Mouse (Mus musculus): ENCODE data around the gene Sulf2. TPM values are rescaled to one million over a fixed set of nuclear protein-coding genes. Genes with fewer than 3 reads are reported as not detected.
A peak's percentile ranks its signal among the peaks of the same experiment; 100 is the strongest.

Sulf2 gene
- polyA plus RNA-seq, 1 experiment from 2014 or later: 87.6 TPM

- H3K9ac ChIP-seq (ENCODE audit: low read length): no peak overlapping the region
- ATAC-seq (ENCODE audit: low FRiP score): no peak
- DNase-seq (ENCODE audit: low spot score, missing footprints): no peak
- no peak overlapping the region for H3K4me3 ChIP-seq (ENCODE audit: low read depth, low read length)
- H3K4me1 ChIP-seq (ENCODE audit: control insufficient read depth, insufficient read depth, low read length): peaks cover 3% of the 10 kb centered on the region; the same call in 1 of the 2 replicates
- no peak overlapping the region for H3K27ac ChIP-seq (ENCODE audit: low read depth, low read length)
- H3K27me3 ChIP-seq (ENCODE audit: control insufficient read depth, insufficient read depth, low read length): no peaks in the 10 kb centered on the region
- no peaks in the 10 kb centered on the region for H3K9me3 ChIP-seq (ENCODE audit: control insufficient read depth, low read length)
- H3K36me3 ChIP-seq (ENCODE audit: control insufficient read depth, insufficient read depth, low read length): no peaks in the 10 kb centered on the region
- H3K4me2 ChIP-seq: no peak overlapping the region
- WGBS: 96% methylated on average over 1 of the region's 1 CpGs
Measured at GRCm38 (mm10) chr2:166042542-166042941, 112.9 kb downstream of the Sulf2 start.

DNA sequence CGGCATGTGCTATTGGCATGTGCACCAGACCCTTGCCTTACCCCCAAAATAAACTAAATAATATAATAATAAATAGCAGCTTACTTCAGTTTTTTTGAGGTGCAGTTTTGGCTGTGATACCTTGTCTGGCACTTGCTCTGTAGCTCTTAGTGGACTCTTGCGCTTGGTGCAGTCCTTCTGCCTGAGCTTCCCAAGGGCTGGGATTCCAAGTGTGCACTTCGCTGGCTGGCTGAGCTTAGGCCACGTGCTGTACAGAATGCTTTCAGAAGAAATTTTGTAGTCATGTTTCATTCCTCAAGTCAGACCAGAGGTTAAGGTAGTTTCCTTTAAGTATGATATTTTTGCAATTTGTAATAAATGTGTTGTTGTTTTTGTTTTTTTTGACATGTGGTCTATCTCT, 115.8 kb downstream of the Sulf2 start:
- Histone ChIP-seq H3K4me1 (ENCODE audit: control insufficient read depth, insufficient read depth, low read length) (peaks cover 3% of the 10 kb centered on the region; the same call in 1 of the 2 replicates), H3K36me3 (ENCODE audit: control insufficient read depth, insufficient read depth, low read length) (no peaks in the 10 kb centered on the region), H3K9me3 (ENCODE audit: control insufficient read depth, low read length) (no peaks in the 10 kb centered on the region), H3K9ac (ENCODE audit: low read length) (no peak overlapping the region), H3K4me3 (ENCODE audit: low read depth, low read length) (no peak overlapping the region), H3K27ac (ENCODE audit: low read depth, low read length) (no peak overlapping the region), H3K4me2 (no peak overlapping the region), H3K27me3 (ENCODE audit: control insufficient read depth, insufficient read depth, low read length) (no peaks in the 10 kb centered on the region)
- ATAC-seq (ENCODE audit: low FRiP score): no peak
- DNase-seq (ENCODE audit: low spot score, missing footprints): no peak
- WGBS: 90% methylated on average over 4 of the region's 4 CpGs

- no peaks in the 10 kb centered on the region for H3K36me3 ChIP-seq (ENCODE audit: control insufficient read depth, insufficient read depth, low read length)
- H3K27me3 ChIP-seq (ENCODE audit: control insufficient read depth, insufficient read depth, low read length): no peaks in the 10 kb centered on the region
- H3K9me3 ChIP-seq (ENCODE audit: control insufficient read depth, low read length): no peaks in the 10 kb centered on the region
- H3K4me2 ChIP-seq: no peak overlapping the region
- no peak for DNase-seq (ENCODE audit: low spot score, missing footprints)
- ATAC-seq (ENCODE audit: low FRiP score): no peak
- no peak overlapping the region for H3K4me3 ChIP-seq (ENCODE audit: low read depth, low read length)
- H3K4me1 ChIP-seq (ENCODE audit: control insufficient read depth, insufficient read depth, low read length): peaks cover 11% of the 10 kb centered on the region
- H3K27ac ChIP-seq (ENCODE audit: low read depth, low read length): no peak overlapping the region
- H3K9ac ChIP-seq (ENCODE audit: low read length): no peak overlapping the region
- WGBS: 60% methylated on average over 3 of the region's 3 CpGs
Measured at GRCm38 (mm10) chr2:166035725-166036124, 119.7 kb downstream of the Sulf2 start.

- no peaks in the 10 kb centered on the region for H3K27me3 ChIP-seq (ENCODE audit: control insufficient read depth, insufficient read depth, low read length)
- no peaks in the 10 kb centered on the region for H3K9me3 ChIP-seq (ENCODE audit: control insufficient read depth, low read length)
- no peaks in the 10 kb centered on the region for H3K36me3 ChIP-seq (ENCODE audit: control insufficient read depth, insufficient read depth, low read length)
- no peak overlapping the region for H3K27ac ChIP-seq (ENCODE audit: low read depth, low read length)
- no peak overlapping the region for H3K4me2 ChIP-seq
- ATAC-seq (ENCODE audit: low FRiP score): no peak
- peaks cover 18% of the 10 kb centered on the region for H3K4me1 ChIP-seq (ENCODE audit: control insufficient read depth, insufficient read depth, low read length)
- no peak overlapping the region for H3K9ac ChIP-seq (ENCODE audit: low read length)
- 81% methylated on average over 3 of the region's 3 CpGs for WGBS
- no peak overlapping the region for H3K4me3 ChIP-seq (ENCODE audit: low read depth, low read length)
- no peak for DNase-seq (ENCODE audit: low spot score, missing footprints)
Measured at GRCm38 (mm10) chr2:166034967-166035490, 120.4 kb downstream of the Sulf2 start.

DNA sequence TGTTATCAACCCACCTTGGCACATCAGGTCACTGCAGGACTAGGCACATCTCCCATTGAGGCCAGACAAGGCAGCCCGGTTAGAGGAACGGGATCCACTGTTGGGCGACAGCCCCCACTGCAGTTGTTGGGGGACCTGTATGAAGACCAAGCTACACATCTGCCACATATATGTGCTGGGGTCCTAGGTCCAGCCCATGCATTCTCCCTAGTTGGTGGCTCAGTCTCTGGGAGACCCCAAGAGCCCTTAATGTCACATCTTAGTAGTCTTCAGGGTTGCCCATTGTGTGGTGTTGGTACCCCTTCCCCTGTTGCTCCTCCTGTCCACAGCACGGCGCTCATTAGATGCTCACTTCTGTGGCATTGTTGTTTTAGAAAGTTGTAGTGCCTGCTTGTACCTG, 122.8 kb downstream of the Sulf2 start:
- no peak overlapping the region for H3K27ac ChIP-seq (ENCODE audit: low read depth, low read length)
- whole genome bisulfite sequencing: 90% methylated on average over 5 of the region's 5 CpGs
- no peak for DNase-seq (ENCODE audit: low spot score, missing footprints)

DNA sequence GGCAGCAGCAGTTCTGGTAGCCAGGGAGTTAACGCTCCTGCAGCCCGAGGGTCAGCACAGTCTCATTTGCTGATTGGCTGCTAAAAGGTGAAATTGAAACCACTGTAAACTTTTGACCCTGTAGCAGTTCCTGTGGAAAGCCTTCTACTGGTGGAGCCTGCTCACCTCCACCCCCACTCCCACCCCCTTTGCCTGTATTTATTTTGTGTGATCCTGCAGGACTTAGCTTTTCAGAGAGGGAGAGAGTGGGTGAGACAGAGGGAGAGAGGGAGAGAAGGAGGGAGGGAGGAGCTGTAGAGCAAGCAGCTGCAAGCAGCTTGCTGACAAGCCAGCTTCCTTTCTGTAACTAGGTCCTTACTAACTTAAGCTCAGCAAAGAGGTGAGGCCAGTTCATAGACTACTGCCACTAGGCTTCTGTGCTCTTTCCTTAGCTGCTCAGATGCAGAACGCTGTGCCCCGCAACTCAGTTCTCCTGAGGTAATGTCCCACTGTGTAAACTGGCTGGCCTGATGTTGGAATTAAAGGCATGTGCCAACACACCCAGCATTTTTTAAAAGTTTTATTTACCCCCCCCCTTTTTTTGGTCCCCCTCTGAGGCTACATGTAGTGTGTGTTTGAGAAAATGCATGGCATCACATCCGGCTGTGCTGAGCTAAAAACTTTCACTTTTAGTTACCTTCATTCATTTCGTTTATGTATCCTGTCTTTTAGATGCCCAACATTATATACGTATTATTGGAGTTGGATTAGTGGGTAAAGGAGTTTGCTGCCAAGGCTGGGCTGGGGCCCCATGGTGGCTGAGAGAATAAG, 124.1 kb downstream of the Sulf2 start:
- 38% methylated on average over 7 of the region's 7 CpGs for WGBS
- Histone ChIP-seq H3K27me3 (ENCODE audit: control insufficient read depth, insufficient read depth, low read length) (no peaks in the 10 kb centered on the region), H3K4me3 (ENCODE audit: low read depth, low read length) (no peak overlapping the region), H3K36me3 (ENCODE audit: control insufficient read depth, insufficient read depth, low read length) (no peaks in the 10 kb centered on the region), H3K4me1 (ENCODE audit: control insufficient read depth, insufficient read depth, low read length) (peaks cover 21% of the 10 kb centered on the region), H3K9ac (ENCODE audit: low read length) (peak overlapping the region; percentile 30; the same call in 1 of the 2 replicates), H3K27ac (ENCODE audit: low read depth, low read length) (peak overlapping the region; percentile 48), H3K4me2 (peak overlapping the region; percentile 30), H3K9me3 (ENCODE audit: control insufficient read depth, low read length) (no peaks in the 10 kb centered on the region)
- DNase-seq (ENCODE audit: low spot score, missing footprints) (peak; percentile 91), ATAC-seq (ENCODE audit: low FRiP score) (0 out of 2 replicates have a peak, but pooled peaks have one; percentile 54)

More for the DNA sequence above, 122.8 kb downstream of the Sulf2 start:
- H3K9me3 ChIP-seq (ENCODE audit: control insufficient read depth, low read length): no peaks in the 10 kb centered on the region
- no peak overlapping the region for H3K4me2 ChIP-seq
- no peaks in the 10 kb centered on the region for H3K27me3 ChIP-seq (ENCODE audit: control insufficient read depth, insufficient read depth, low read length)
- ATAC-seq (ENCODE audit: low FRiP score): no peak
- H3K4me3 ChIP-seq (ENCODE audit: low read depth, low read length): no peak overlapping the region
- H3K36me3 ChIP-seq (ENCODE audit: control insufficient read depth, insufficient read depth, low read length): no peaks in the 10 kb centered on the region
- H3K9ac ChIP-seq (ENCODE audit: low read length): no peak overlapping the region
- H3K4me1 ChIP-seq (ENCODE audit: control insufficient read depth, insufficient read depth, low read length): peaks cover 21% of the 10 kb centered on the region

- ATAC-seq (ENCODE audit: low FRiP score) (no peak), DNase-seq (ENCODE audit: low spot score, missing footprints) (peak; percentile 88)
- Histone ChIP-seq H3K9me3 (ENCODE audit: control insufficient read depth, low read length) (no peaks in the 10 kb centered on the region), H3K9ac (ENCODE audit: low read length) (peak overlapping the region; percentile 30; the same call in 1 of the 2 replicates), H3K4me3 (ENCODE audit: low read depth, low read length) (no peak overlapping the region), H3K27me3 (ENCODE audit: control insufficient read depth, insufficient read depth, low read length) (no peaks in the 10 kb centered on the region), H3K4me1 (ENCODE audit: control insufficient read depth, insufficient read depth, low read length) (peaks cover 21% of the 10 kb centered on the region), H3K36me3 (ENCODE audit: control insufficient read depth, insufficient read depth, low read length) (no peaks in the 10 kb centered on the region), H3K4me2 (peak overlapping the region; percentile 30), H3K27ac (ENCODE audit: low read depth, low read length) (peak overlapping the region; percentile 3; the same call in 1 of the 2 replicates)
- WGBS: 14% methylated on average over 13 of the region's 13 CpGs
Measured at GRCm38 (mm10) chr2:166030256-166030995, 125.0 kb downstream of the Sulf2 start.

- DNase-seq (ENCODE audit: low spot score, missing footprints): no peak
- Histone ChIP-seq H3K27ac (ENCODE audit: low read depth, low read length) (no peak overlapping the region), H3K4me3 (ENCODE audit: low read depth, low read length) (no peak overlapping the region), H3K4me1 (ENCODE audit: control insufficient read depth, insufficient read depth, low read length) (peaks cover 21% of the 10 kb centered on the region), H3K27me3 (ENCODE audit: control insufficient read depth, insufficient read depth, low read length) (no peaks in the 10 kb centered on the region), H3K9ac (ENCODE audit: low read length) (no peak overlapping the region), H3K4me2 (no peak overlapping the region), H3K36me3 (ENCODE audit: control insufficient read depth, insufficient read depth, low read length) (no peaks in the 10 kb centered on the region), H3K9me3 (ENCODE audit: control insufficient read depth, low read length) (no peaks in the 10 kb centered on the region)
- 73% methylated on average over 4 of the region's 4 CpGs for WGBS
- no peak for ATAC-seq (ENCODE audit: low FRiP score)
Measured at GRCm38 (mm10) chr2:166029232-166029631, 126.2 kb downstream of the Sulf2 start.

GRCm38 (mm10) chr2:166027834-166028233, 127.6 kb downstream of the Sulf2 start:
- Histone ChIP-seq H3K9ac (ENCODE audit: low read length) (no peak overlapping the region), H3K9me3 (ENCODE audit: control insufficient read depth, low read length) (no peaks in the 10 kb centered on the region), H3K27me3 (ENCODE audit: control insufficient read depth, insufficient read depth, low read length) (no peaks in the 10 kb centered on the region), H3K36me3 (ENCODE audit: control insufficient read depth, insufficient read depth, low read length) (no peaks in the 10 kb centered on the region), H3K4me2 (no peak overlapping the region), H3K4me3 (ENCODE audit: low read depth, low read length) (no peak overlapping the region), H3K4me1 (ENCODE audit: control insufficient read depth, insufficient read depth, low read length) (peaks cover 21% of the 10 kb centered on the region), H3K27ac (ENCODE audit: low read depth, low read length) (no peak overlapping the region)
- WGBS: 95% methylated on average over 3 of the region's 3 CpGs
- DNase-seq (ENCODE audit: low spot score, missing footprints) (no peak), ATAC-seq (ENCODE audit: low FRiP score) (no peak)

All from midbrain, embryonic 11.5 days (tissue).